Mouse (Mus musculus) retina, embryonic 14.5 days (tissue): Measurements from ENCODE around the gene Mob1a.

Experiments
- DNase-seq: peaks from one replicate; pipeline ENCODE4 v3.0.0-alpha.2; 2015; ENCODE audit warnings: low spot score

Gene Mob1a

GRCm38 (mm10) chr6:83385569-83386090 lies 59.8 kb downstream of the Mob1a start:
- DNase-seq = no peak

GRCm38 (mm10) chr6:83392166-83392780 lies 66.5 kb downstream of the Mob1a start:
- no peak for DNase-seq
